Mouse (Mus musculus) frontal cortex, adult (tissue): ENCODE measurements at regions not wholly inside any gene's neighbourhood (a gene's known extent, or its start where the extent isn't known, plus 50 kb on each side); places are given as distances from the start of the nearest gene placed in this dataset.
"Not testable (repeated sequence)": the region's sequence is repeated elsewhere in the genome, so short reads cannot be mapped to it uniquely, and the experiment has no call there.

Experiments
- ATAC-seq: cut with Nextera tagmentation; 2 replicates; pipeline ENCODE4 v1.9.2; 2017; ENCODE audit warnings: mild to moderate bottlenecking, moderate library complexity, mixed read lengths; ENCODE audit not compliant: low TSS enrichment

DNA sequence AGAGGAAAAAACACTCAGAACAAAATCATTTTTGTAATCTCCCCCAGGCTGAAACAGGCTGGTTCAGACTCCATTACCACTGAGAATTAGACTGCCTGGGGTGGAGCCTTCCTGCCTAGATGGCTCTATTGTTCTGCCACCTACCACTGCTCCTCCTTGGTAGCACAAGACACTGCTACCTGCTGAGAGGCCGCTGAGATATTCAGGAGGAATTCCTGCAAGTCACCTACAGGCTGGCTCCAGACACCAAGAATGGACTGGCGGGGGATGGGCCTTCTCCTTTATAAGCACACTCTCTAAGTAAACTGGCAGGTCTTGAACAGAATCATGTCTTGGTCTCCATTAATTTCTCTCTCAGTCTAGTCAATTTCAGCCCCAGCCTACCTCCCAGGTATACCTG lies 3289.4 kb downstream of the Gm37988 start:
- no peak for ATAC-seq

DNA sequence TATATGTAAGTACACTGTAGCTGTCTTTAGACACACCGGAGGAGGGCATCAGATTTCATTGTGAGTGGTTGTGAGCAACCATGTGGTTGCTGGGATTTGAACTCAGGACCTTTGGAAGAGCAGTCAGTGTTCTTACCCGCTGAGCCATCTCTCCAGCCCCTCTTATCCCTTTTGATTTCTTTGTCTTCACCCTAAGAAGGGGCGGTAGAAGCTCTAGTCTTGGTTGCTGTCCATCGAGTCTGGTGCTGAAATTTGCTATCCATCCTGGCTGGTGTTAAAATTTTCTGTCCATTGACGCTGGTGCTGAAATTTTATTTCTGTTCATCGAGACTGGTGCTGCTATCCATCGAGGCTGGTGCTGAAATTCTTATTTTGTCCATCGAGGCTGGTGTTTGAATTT lies 3290.9 kb upstream of the A830018L16Rik start:
- not testable (repeated sequence) for ATAC-seq

DNA sequence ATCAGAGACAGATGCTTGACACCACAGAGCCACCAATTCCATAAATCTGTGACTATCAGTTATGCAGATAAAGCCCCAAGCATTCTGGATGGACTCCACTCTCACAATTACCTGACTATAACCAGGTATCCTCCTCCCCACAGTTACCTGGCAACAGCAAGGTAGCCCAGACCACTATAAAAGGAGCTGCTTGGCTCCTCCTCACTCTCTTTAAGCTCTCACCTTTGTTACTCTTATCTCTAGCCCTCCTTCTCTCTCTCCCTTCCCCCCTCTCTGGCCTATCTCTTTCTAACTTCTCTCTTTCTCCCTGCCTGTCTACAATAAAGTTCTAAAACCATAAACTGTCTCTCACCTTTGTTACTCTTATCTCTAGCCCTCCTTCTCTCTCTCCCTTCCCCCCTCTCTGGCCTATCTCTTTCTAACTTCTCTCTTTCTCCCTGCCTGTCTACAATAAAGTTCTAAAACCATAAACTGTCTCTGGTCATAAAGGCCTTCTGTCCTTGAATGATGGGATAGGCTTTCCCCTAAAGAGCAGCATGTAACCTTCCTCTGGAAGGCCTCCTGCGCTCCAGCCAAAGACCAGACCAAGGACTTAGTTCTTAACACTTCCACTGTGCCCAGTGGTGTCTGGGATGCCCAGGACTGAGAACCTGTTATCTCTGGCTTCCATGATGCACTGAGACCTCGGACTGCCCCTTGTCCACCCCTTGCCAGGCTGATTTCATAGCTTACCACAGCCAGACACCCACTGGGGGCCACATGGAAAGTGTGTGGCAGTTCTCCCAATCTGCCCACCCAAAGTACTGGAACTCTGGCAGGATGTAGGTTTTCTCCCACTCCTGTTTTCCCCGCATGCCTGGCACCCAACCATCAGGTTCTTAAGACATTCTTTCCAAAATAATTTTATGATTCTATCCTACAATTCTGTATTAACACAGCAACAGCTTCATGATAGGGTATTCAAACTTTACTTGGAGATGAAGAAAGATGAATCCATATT lies 3279.2 kb upstream of the A830018L16Rik start:
- ATAC-seq = peak; percentile 90

DNA sequence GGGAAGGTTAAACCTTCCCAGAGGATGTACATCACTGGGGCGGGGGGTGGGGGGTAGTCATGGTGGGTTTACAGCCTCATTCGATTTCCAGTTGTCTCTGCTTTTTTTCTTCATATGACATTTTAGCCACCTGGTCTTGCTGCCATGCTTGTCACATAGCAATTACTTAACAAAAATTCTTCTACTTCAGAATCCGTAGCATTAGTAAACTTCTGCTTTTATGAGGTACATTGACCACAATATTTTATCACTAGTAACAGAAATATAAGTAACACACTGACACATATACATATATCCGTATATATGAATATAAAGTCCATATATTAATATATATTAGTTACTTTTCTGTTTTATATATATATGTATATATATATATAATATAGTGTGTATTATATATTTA lies 3271.3 kb upstream of the A830018L16Rik start:
- ATAC-seq = no peak

DNA sequence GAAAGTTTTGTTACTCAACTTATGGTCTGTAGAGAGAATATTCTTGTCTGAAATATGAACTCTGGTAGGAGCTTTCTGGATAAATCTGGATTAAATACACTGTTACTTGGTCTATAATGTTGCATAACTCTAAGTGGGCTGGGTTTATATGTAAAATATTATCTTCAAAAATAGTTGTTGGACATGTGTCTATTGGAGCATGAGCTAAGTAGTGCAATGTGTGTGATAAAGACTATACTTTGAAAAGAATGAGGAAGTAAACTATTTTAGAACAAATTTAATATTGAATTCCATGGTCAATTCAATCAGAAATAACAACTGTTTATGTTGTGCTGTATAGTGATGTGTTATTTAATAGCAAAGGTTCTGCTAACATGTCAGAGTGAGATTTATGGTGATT lies 3240.7 kb upstream of the A830018L16Rik start:
- no peak for ATAC-seq
